Mouse (Mus musculus): Measurements from ENCODE around the gene Rufy3.

The Rufy3 gene

GRCm38 (mm10) chr5:88685306-88685705 is 120.5 kb downstream of the Rufy3 start:
- DNase-seq (ENCODE audit: low read depth, low spot score) = no peak

GRCm38 (mm10) chr5:88685745-88686299 is 121.0 kb downstream of the Rufy3 start:
- DNase-seq (ENCODE audit: low read depth, low spot score) = no peak

GRCm38 (mm10) chr5:88687996-88688406 is 123.2 kb downstream of the Rufy3 start:
- no peak for DNase-seq (ENCODE audit: low read depth, low spot score)

GRCm38 (mm10) chr5:88688583-88689187 is 123.8 kb downstream of the Rufy3 start:
- DNase-seq (ENCODE audit: low read depth, low spot score) = no peak

GRCm38 (mm10) chr5:88689279-88689938 is 124.6 kb downstream of the Rufy3 start:
- peak; percentile 34 for DNase-seq (ENCODE audit: low read depth, low spot score)

GRCm38 (mm10) chr5:88690681-88691505 is 126.1 kb downstream of the Rufy3 start:
- no peak for DNase-seq (ENCODE audit: low read depth, low spot score)

GRCm38 (mm10) chr5:88691506-88692095 is 126.8 kb downstream of the Rufy3 start:
- no peak for DNase-seq (ENCODE audit: low read depth, low spot score)

- DNase-seq (ENCODE audit: low read depth, low spot score) = no peak
Measured at GRCm38 (mm10) chr5:88692586-88692985, 127.7 kb downstream of the Rufy3 start.

- no peak for DNase-seq (ENCODE audit: low read depth, low spot score)
Measured at GRCm38 (mm10) chr5:88693057-88693456, 128.2 kb downstream of the Rufy3 start.

GRCm38 (mm10) chr5:88697291-88697690 is 132.5 kb downstream of the Rufy3 start:
- no peak for DNase-seq (ENCODE audit: low read depth, low spot score)

GRCm38 (mm10) chr5:88699251-88699913 is 134.5 kb downstream of the Rufy3 start:
- DNase-seq (ENCODE audit: low read depth, low spot score) = no peak

Data from embryo, embryonic 11.5 days (tissue).